Mouse (Mus musculus) limb, embryonic 12.5 days (tissue): ENCODE results near the gene Rarres1. TPM values are rescaled to one million over a fixed set of nuclear protein-coding genes. Genes with fewer than 3 reads are reported as not detected.

Source experiments
- polyA plus RNA-seq: library from polyadenylated mRNA; unstranded; fragments of >200 nt; fragmentation: Nextera tagmentation; extraction: Ambion mirVana; gene quantifications from 2 replicates; pipeline ENCODE4 v1.2.1, GENCODE M21; 2016

Gene Rarres1
- polyA plus RNA-seq, 1 experiment from 2014 or later: 14.4 TPM

Other genes with a start within 250 kb of the Rarres1 start
- gene Mlf1, start 141.4 kb downstream of the Rarres1 start, polyA plus RNA-seq: 19.6 and 21.8 TPM in 2 replicates
- not detected in 2 replicates for gene Gm17402, start 140.4 kb downstream of the Rarres1 start, polyA plus RNA-seq
- 46.1 and 49.3 TPM in 2 replicates for gene Gfm1, start 85.4 kb downstream of the Rarres1 start, polyA plus RNA-seq
- 95.8 and 102 TPM in 2 replicates for gene Lxn, start 51.6 kb downstream of the Rarres1 start, polyA plus RNA-seq
- 51.5 and 52.9 TPM in 2 replicates for gene Mfsd1, start 67.2 kb upstream of the Rarres1 start, polyA plus RNA-seq